Mouse (Mus musculus) mouse embryonic stem cell (cell line): ENCODE data around the gene Cbx6.
"Not testable (repeated sequence)": the region's sequence is repeated elsewhere in the genome, so short reads cannot be mapped to it uniquely, and the experiment has no call there.

Experiments
- in situ Hi-C, 2 experiments: fragments of 300-500 bp; cut with MboI; formaldehyde crosslinking; loops; 1 replicate in 1 of 2; 3 replicates in 1 of 2; pipeline ENCODE4 v1.14.3; 2019 to 2020; ENCODE audit warnings: low sequenced_read_pairs in 2 of 2, low pct_unique_long_range_greater_than_20kb in 1 of 2, mixed read lengths in 1 of 2; ENCODE audit not compliant: unreplicated experiment in 1 of 2

The Cbx6 gene

GRCm38 (mm10) chr15:79833251-79834050 is 1.0 kb downstream of the Cbx6 start:
- in situ Hi-C loops: loop anchor here (5.0 kb wide), 3 partner anchors 44 to 94 kb away; no protein-coding TSS in a partner anchor

DNA sequence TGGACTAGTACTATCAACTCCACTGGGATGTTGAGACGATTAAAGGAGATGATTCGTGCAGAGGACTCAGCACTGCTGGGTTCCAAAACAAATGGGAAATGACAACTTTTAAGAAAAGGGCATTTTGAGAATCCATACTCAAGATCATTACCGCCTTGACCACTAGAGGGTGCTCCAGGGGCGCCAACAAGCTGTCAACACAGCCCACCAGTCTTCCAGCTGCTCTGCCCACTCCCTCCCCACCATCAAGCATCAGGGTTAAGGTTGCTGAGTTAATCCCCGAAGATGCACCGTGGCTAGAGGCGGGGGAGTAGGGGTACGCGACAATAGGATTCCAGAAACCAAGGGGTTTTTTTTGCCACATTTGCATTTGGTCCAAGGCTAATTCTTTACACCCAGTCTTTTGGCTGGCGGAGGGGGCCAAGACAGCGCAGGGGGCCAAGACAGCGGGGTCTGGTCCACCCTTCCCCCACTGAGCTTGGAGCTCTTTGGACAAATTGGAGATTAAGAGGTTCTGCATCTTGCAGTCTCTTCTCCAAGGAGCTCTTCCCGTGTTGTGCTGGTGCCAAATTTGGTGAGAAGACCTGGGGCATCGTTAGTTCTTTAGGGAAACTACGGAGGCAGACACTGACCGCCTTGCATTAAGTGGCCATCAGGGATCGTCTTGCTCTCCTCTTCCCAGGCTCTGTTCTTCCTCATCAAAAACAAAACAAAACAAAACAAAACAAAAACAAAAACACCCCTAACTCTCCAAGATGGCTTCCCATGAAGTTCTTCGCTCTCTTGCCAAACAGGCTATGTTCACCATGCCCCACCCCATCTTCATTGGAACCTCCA is 2.2 kb downstream of the Cbx6 start:
- in situ Hi-C loops: loop anchor here (5.0 kb wide), 3 partner anchors 45 to 95 kb away; no protein-coding TSS in a partner anchor

- in situ Hi-C loops: loop anchor here (5.0 kb wide), 3 partner anchors 47 to 97 kb away; no protein-coding TSS in a partner anchor
Observed at GRCm38 (mm10) chr15:79830388-79830787, 4.1 kb downstream of the Cbx6 start.

- in situ Hi-C loops: no loop called here
Observed at GRCm38 (mm10) chr15:79829431-79829830, 5.1 kb downstream of the Cbx6 start.

DNA sequence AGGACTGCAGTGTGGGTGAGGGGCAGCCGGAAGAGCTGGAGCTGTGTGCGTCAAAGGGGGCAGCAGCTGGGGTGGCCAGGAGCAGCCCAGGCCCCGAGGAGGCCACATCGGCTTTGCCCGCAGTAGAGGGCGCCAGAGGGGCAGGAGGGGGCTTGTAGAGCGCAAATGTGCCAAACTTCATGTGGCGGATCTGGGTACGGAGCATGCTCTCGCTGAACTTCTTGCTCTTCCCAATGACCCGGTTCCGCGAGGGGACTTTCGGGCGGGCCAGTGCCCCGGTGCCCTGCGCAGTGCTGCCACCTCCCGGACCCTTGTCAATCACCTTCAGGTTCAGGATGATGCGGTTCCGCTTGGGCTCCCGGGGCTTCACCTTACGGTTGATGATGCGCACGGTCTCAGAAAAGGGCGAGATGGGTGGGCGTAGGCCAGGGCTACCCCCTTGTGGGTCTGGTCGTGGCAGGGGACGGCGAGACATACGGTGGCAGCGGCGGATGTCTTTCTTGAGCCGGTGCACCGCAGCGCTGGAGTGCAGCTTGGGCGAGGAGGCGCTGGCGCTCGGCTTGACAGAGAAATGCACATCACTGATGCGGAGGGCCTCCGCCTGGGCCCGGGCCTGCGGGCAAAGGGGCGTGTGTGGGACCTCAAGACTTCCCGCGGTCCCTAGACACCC is 6.0 kb downstream of the Cbx6 start:
- in situ Hi-C loops: no loop called here

GRCm38 (mm10) chr15:79827778-79828210 is 6.7 kb downstream of the Cbx6 start:
- in situ Hi-C loops: no loop called here

DNA sequence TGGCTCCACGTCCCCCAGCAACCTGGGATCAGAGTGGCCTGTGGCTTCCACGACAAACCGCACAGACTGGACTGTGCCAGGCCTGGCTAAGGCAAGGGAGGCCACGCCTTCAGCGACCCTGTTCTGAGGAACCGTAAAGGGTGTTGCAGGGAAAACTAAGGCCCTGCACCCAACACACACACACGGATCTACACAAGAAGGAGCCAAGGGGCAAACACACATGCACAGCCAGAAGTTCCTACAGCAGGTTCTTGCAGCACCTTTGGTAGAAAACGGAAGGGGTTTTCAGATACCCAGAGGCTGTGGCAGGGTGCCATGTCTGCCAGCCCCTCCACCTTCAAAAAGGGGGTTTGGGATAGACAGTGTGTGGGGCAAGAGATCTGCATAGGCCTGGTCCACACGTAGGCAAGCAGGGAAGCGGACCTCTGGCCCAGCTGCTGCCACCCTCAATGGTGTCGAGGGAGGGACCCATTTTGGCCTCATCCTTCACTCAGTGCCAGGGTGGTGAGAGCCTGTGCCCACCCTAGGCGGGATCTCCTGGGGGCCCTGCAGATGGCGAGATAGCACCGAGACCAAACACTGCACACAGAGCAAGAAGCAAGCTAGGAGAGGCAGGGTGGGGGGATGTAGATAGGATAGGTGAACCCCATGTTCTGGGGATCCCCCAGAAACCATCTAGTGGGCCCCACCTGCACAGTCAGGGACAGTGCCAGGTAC is 7.3 kb downstream of the Cbx6 start:
- in situ Hi-C loops: no loop called here

- in situ Hi-C loops: no loop called here
Observed at GRCm38 (mm10) chr15:79826221-79826935, 8.1 kb downstream of the Cbx6 start.

- in situ Hi-C loops: no loop called here
Observed at GRCm38 (mm10) chr15:79825146-79825825, 9.2 kb downstream of the Cbx6 start.

DNA sequence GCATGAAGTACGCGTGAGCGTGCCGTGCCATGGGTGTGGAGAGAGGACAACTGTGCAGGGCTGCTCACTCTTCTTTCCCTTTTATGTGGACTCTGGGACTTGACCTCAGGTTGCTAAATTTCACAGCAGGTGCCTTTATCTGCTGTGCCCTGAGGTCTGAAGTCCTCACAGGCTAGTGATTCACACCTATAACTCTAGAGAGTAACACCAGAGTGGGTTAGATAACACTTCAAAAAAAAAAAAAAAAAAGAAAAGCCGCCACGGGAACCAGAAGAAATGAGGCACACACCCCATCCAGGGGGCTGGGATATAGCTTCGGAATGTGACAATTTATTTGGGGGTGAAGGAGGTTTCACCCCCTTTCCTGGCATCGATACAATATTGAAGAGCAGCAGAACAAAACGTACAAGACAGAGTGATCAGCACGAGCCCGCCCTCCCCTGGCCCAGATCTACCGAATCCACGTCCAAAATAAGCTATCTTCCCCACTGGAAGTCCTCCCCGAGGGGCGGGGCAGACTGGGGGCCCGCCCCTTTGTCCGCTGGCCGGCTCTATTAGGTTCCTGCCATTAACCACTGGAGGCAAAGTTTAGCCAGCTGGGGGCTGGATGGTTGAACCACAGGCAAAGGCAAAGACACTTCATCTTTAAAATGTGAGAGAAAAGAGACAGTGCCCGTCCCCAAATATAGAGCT is 10.8 kb downstream of the Cbx6 start:
- in situ Hi-C loops: no loop called here

- in situ Hi-C loops: no loop called here
Observed at GRCm38 (mm10) chr15:79822265-79823199, 12.0 kb downstream of the Cbx6 start.

DNA sequence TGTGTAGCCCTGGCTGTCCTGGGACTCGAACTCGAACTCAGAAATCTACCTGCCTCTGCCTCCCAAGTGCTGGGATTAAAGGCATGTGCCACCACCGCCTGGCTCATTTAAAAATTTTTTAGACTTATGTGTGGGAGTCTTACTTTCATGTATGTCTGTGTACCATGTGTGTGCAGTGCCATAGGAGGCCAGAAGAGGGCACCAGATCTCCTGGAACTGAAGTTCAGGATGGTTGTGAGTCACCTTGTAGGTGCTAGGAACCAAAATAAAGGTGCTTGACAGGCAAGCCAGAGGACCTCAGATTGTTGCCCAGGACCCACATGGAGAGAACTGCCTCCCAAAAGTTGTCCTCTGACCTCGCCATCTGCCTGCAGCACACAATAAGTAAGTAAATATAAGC is 16.2 kb downstream of the Cbx6 start:
- in situ Hi-C loops: no loop called here

DNA sequence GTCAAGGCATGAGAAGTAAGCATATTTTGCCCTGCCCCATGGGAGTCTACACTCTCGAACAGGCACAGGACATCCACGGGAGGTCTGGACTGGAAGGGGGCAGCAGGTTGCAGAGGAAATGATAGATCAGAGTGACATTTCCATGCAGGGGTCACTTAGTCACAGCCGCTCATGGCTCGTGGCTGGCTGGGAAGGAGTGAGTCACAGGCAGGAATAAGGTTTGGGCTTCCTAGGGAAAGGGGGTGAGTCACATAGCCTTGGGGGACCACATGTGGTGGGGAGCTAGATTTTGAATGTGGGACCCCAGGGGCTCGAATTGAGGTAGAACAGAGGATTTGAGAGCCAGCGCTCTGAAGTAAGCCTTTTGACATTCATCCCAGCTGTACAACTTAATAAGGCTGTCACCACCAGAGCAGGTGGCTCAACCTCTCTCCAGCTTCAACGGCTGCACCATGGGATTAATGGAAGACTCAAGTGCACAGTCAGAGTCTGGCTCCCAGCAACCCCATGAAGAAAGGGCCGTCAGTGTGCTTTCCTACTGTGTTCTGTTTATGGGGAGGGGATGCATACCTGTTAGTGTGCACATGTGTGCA is 20.7 kb downstream of the Cbx6 start:
- in situ Hi-C loops: no loop called here

- in situ Hi-C loops: not testable (repeated sequence)
Observed at GRCm38 (mm10) chr15:79812840-79813239, 21.6 kb downstream of the Cbx6 start.

DNA sequence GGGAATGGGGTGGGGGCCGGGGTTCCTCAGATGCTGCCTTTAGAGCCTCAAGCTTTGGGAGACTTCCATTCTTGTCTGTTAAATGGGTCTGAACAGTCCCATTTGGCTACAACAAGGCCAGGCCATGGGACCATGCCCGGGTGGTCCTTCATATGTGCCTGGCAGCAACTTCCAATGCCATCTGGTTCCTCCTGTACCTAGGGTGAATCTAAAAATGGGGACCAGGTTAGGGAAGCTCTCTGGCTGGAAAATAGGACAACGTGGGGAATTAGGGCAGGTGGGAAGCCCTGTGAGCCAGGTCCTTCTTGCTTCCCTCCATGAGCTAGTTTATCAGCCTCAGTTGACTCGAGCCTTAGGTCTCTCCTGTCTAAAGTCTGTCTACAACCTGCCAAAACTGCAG is 23.5 kb downstream of the Cbx6 start:
- in situ Hi-C loops: no loop called here
